Mouse (Mus musculus) retina, embryonic 14.5 days (tissue): Measurements from ENCODE around the gene Rps13.

Source experiments
- DNase-seq: peaks from one replicate; pipeline ENCODE4 v3.0.0-alpha.2; 2015; ENCODE audit warnings: low spot score

Gene Rps13

DNA sequence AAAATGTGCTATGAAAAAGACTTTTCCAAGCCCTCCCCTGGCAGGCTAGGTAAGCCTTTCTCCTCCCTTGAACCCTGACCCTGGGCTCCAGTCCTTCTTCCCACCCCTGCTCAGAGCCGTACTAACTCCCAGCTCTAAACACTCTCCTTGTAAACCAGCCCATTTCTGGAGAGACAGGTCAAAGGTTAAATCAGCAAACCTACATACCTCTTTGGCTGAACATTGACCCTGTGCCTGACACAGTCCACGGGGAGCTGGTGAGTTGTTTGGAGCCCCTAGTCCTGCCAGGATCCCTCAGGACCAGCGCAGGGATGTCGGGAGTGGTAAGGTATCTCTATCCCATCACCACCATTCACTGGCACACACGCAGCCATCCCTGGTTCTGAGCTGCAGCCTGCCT, 41.6 kb downstream of the Rps13 start:
- no peak for DNase-seq

DNA sequence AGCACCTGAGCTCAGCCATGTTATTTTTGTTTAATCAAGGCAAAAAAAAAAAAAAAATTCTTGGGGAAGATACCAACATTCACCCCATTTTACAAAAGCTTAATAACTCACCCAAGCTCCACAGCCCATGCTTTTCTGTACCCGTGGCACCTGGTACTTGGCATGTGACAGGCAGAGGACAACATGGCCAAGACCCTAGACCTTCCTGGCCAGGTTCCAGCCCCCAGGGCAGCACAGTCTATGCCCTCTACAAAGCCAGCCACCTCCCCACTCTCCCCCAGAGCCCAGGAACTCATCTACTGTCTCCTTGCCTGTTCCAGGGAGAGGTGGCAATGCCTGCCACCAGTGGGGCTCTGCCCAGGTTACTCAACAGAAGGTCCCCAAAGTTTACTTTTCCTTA, 43.4 kb downstream of the Rps13 start:
- no peak for DNase-seq

DNA sequence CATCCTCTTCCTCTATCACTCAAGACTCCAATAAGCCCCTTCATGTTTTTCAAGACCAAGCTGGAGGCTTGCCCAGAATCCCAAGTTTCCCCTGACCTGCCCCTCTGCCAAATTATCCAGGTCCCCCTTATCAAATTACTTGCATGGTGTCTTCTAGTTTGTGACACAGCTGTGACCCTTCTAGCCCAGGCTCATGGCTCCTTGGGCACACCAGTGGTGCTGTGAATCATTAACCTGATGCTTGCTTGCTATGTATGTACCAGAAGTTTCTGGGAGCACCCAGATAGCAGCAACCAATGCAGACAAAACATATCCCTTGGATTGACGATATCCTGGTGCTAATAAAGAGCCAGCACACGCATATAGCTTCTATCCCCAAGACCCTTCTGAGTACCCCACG, 45.0 kb downstream of the Rps13 start:
- DNase-seq: no peak

DNA sequence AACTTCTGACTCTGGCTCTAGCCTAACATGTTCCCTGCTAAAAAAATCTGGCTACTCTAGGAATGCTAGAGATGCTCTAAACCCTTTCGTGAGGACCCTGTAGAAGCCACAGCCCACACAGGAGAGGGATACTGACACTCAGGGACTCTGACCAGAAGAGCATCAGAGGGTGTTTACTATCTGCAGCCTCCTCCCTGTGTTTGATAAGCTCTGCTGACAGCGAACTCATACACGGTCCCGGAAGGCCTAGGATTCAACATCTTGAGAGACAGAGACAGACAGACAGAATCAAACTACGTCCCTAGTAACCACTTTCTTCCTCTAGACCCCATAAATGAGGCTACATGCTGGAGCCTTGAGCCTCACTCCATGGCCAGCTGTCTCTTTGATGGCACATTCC, 46.0 kb downstream of the Rps13 start:
- no peak for DNase-seq

DNA sequence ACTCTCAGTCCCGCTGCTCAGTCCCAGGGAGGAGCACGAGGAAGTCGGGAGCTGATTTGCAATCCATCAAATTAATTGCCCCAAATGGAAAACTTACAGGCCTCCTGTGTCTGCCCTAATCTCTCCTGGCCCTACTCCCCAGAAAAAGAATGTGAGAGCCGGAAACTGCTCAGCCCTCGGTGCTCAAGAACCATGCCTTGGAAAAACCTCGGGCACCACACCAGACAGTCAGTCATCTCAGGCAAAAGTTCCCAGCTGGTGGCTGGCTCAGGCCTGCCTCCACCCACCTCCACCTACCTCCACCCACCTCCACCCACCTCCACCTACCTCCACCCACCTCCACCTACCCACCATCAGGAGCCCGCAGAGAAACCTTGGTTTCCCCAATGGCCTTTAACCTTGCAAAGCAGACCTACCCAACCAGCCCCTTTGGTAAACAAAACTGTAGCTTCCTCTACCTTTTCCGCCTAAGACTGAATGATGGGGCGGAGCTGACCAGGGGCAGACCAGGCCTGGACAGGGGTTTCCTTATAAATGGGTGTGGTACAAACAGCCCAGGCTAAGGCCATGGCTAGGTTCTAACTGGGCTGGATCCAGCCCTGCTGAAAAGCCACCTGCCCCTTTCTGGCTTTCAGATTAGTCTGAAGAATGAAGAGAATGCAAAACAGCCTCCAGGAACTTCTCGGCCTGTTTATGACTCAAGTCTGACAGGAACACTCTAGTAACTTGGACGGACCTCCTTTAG, 47.2 kb downstream of the Rps13 start:
- no peak for DNase-seq

DNA sequence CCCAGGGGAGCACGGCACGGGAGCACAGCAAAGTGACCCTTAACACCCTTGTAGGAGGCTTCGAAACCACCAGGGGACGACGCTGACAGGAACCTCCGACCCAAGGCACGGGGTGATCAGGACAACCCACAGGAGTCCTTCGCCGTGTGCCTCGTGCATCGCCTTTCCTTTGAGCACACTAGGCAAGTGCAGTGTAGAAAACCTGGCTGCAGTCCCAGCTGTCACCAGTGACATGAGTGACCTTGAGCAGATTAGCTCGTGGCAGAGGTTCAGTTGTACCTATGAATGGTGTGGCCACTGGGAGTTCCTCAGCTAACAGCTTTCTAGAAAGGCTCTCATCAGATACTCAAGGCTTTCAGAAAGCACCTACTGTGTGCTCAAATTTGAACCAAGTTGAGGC, 47.8 kb downstream of the Rps13 start:
- DNase-seq: no peak

DNA sequence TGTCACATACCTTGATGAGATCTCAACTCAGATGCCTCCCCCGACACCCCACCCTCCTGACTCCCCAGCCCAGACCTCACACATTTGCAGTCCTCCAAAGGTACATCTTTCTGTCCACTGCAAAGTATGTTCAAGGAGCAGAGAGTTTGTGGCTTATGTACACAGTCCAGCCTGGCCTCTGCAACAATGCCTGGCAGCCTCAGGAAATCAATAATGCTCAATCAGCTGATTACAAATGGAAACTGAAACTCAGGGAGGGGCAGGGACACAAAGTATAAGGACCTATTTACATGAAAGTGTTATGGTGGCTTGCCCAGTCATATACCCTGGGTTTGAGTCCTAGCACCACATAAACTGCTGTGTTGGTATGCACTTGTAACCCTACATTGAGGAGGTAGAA, 48.8 kb downstream of the Rps13 start:
- no peak for DNase-seq

DNA sequence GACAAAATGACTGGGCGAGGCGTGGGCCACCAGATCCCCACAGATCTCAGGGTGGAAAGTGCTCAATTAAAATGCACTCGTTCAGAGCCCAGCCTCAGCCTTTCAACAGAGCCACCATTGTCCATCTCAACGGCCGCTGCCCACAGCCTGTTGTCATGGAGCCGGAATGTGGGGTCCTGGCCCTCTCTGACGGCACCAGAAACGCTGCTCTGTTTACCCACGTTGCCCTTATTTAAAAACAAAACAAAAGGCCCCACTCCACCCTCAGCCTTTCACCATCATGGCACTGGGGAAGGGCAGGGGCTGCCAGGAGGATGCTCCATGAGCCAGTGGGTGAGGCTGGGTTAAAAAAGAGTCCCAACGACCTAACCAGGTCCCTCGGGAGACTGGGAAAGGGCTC, 51.2 kb downstream of the Rps13 start:
- DNase-seq: peak; percentile 74
